Mouse (Mus musculus) testis, postnatal 14 days (tissue): Measurements from ENCODE around the gene Tprn.

Experiments used
- DNase-seq: peaks from one replicate; pipeline ENCODE4 v3.0.0; 2021; ENCODE audit warnings: low spot score

Gene Tprn

GRCm38 (mm10) chr2:25292856-25293255, 30.4 kb downstream of the Tprn start:
- peak; percentile 60 for DNase-seq

- no peak for DNase-seq
These were observed 31.3 kb downstream of the Tprn start for GRCm38 (mm10) chr2:25293706-25294105.

- DNase-seq = no peak
These were observed 34.7 kb downstream of the Tprn start for GRCm38 (mm10) chr2:25297093-25297492.

DNA sequence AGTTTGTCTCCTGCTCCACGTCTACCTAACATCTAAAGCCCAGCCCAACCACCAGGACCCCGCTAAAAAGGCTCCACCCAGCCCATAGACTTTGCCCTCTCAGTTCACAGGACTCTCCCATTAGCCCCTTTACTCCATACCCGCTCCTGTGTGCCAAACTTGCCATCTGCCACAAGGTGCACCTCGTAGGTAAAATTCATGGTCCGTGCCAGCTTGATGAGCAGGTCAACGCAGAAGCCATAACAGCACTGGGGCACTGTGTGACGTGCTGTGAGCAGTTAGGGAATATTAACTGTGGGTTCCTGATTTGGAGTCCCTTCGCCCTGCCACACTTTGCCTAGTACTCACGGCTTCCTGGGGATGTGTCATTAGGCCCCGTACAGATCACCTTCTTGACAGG, 35.6 kb downstream of the Tprn start:
- DNase-seq = no peak

- no peak for DNase-seq
These were observed 41.0 kb downstream of the Tprn start for GRCm38 (mm10) chr2:25303452-25303851.

- DNase-seq = no peak
These were observed 41.7 kb downstream of the Tprn start for GRCm38 (mm10) chr2:25303931-25304656.

DNA sequence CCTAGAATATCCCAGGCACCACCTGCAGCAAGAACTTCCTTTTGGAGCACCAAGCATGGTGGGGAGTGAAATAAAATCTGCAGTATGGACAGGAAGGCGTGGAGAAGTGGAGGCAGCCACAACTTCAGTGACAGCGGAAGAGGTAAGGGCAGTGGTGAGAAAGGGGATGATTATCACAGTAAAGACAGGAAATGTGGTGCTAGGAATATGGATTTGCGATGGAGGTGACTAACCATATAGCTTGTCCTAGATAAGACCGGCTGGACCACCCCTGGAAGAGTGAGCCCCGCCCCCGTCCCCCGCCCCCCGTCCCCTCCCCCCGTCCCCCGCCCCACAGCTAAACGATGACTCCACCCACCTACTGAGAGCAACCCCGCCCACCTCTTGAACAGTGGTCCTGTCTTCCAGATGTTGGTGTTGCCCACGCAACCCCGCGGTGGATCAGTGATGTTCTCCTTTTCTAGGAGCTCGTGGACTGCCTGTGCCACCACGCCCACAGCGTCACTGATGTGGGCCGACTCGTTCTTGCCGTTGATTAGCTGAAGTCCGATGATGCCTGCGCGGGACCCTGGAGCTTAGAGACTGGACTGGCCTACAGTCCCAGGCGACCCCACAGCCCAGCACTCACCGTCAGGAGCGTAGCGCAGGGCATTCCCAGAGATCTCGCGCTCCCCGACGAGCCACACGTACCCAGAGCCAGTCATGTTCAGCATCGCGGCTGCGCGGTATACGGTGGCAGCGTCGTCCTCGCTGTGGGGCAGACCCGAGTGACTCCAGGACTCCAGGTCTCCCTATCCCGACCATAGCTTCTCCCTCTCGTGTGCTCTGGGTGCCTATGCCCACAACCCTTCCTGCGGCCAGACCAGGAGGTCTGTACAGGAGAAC, 42.5 kb downstream of the Tprn start:
- no peak for DNase-seq

GRCm38 (mm10) chr2:25305587-25306359, 43.4 kb downstream of the Tprn start:
- no peak for DNase-seq

- DNase-seq = no peak
These were observed 47.8 kb downstream of the Tprn start for GRCm38 (mm10) chr2:25310180-25310579.

- no peak for DNase-seq
These were observed 48.6 kb downstream of the Tprn start for GRCm38 (mm10) chr2:25310969-25311368.

DNA sequence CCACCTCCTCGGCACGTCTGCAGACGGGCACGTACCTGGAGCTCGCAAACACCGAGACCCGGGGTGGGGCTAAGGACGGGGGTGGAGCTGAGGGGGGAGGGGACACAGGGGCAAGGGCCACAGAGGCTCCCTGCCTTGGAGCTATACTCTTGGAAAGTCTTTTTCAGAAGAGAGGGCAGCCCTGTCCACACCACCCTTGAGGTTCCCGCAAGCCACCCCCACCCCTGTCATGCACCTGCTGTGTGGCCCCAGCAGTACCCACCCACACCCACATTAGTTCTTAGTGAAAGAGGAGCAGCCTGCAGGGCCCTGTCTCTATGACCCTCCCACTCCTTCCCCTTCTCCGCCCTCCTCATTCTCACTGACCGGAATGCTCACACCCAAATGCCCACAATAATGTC, 49.1 kb downstream of the Tprn start:
- no peak for DNase-seq

DNA sequence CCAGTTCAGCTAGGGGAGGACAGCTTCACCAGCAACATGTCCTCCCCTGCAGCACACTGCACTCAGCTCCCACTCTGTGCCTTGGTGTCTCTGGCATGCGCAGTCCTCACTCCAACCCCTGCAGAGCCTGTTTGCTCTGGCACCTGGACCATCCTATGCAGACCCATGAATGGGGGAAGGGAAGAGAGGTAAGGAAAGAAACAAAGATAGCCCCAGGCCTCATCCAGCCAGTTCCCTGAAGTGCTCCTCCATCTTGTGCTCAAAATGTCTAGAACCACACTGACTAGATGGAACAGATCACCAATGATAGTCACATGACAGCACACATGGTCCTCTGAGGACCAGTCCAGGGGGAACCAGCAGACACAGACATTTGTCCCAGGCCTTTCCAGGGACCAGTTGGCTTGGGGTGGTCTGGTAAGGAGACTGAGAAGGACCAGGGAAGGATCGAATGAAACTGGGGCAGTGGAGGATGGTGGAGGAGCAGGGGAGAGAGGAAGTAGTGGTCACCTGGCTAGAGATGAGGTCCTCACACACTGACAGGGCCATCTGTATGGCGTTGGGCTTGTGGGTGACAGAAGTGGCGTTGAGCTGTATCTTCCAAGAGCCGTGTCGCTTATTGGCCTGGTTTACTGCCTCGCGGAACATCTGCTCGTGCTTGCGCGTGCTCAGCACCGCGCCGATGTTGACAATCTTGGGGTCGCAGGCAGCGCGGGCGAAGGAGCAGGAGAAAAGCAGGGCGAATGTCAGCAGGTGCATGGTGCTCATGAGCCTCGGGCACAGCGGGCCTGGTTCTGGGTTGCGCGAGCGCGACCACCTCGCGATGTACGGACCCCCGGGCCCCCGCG, 55.9 kb downstream of the Tprn start:
- DNase-seq = no peak

DNA sequence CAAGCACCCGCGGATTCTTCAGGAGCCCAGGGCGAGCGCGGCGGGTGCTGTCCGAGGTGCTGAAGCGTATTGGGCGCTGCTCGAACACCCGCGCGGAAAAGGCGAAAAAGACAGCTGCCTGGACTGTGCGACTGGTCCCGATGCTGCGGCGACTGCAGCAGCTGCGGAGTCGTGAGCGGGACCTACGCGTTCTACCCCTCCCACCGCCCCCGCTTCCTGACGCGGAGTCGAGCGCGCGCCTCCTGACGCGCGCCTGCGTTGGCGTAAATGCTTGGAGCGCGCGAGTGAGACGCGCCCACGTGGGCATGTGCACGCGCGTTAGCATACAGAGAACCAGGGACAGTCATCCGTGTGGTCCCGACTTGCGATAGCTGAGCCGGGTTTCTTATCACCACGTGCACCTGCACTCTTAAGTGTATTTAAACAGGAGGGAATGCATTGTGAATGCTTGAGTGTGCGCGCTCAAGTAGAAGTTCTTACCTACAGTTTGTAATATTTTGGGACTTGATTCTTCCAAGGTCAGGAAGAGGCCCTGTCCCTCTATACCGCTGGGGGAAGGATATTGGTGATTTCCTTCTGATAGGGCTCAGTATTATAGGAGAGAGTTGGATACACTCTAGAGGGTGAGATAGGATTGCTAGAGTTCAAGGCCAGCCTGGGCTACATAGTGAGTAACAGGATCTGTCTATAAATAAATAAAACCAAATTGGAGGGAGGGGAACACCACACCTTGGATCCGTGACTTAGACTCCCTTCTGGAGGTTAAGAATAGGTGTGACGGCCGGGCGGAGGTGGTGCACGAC, 56.8 kb downstream of the Tprn start, which contains the start of gene Grin1:
Gene Grin1 (minus strand): TSS at position 217 of the 803 bp plus-strand sequence.
- peak; percentile 62 for DNase-seq
